Mouse (Mus musculus) CD4-positive, CD25-positive, alpha-beta regulatory T cell (primary cell): ENCODE results near the gene 4933402N22Rik. TPM values are rescaled to one million over a fixed set of nuclear protein-coding genes. Genes with fewer than 3 reads are reported as not detected.

Source experiments
- polyA plus RNA-seq: library from polyadenylated mRNA; unstranded; fragments of 100-300 nt; shearing (Covaris generic); gene quantifications from one replicate; pipeline ENCODE4 v1.2.1, GENCODE M21; 2017

Gene 4933402N22Rik
- not detected for polyA plus RNA-seq

GRCm38 (mm10) chr5:11917743-11918142 is at the start of gene 4933402N22Rik:
Gene 4933402N22Rik, plus strand, starts transcription at chr5:11918043.

Other genes with a start within 250 kb of the 4933402N22Rik start
- not detected for gene Gm8922, start 236.1 kb upstream of the 4933402N22Rik start, polyA plus RNA-seq
- not detected for gene Gm8926, start 147.5 kb upstream of the 4933402N22Rik start, polyA plus RNA-seq
- not detected for gene Gm6465, start 72.5 kb upstream of the 4933402N22Rik start, polyA plus RNA-seq